Mouse (Mus musculus) limb, embryonic 11.5 days (tissue): ENCODE results near the gene Cracr2a. TPM values are rescaled to one million over a fixed set of nuclear protein-coding genes. Genes with fewer than 3 reads are reported as not detected.
A peak's percentile ranks its signal among the peaks of the same experiment; 100 is the strongest.

Source experiments
- ATAC-seq: fragments of 200-750 bp; cut with Nextera tagmentation; 2 replicates; pipeline ENCODE4 v1.8.0; 2017; ENCODE audit warnings: low read depth; ENCODE audit not compliant: insufficient number of reproducible peaks, low FRiP score, low TSS enrichment
- DNase-seq: peaks from one replicate; pipeline ENCODE4 v3.0.0-alpha.2; 2015; ENCODE audit warnings: low spot score
- H3K27ac ChIP-seq: fragments of 300-500 bp; sonication (generic); replicated peaks from 2 replicates; pipeline ENCODE4 v1.5.1; 2014; ENCODE audit warnings: low read depth, mild to moderate bottlenecking, low read length
- H3K27me3 ChIP-seq: fragments of 300-500 bp; sonication (generic); 2 replicates; pipeline ENCODE4 v1.6.1; 2014; ENCODE audit warnings: mild to moderate bottlenecking, low read length, mixed read lengths; ENCODE audit not compliant: control insufficient read depth, insufficient read depth
- H3K36me3 ChIP-seq: fragments of 300-500 bp; sonication (generic); 2 replicates; pipeline ENCODE4 v1.6.1; 2014; ENCODE audit warnings: mild to moderate bottlenecking, low read length, moderate library complexity, mixed read lengths; ENCODE audit not compliant: control insufficient read depth, insufficient read depth
- H3K4me1 ChIP-seq: fragments of 300-500 bp; sonication (generic); 2 replicates; pipeline ENCODE4 v1.6.1; 2014; ENCODE audit warnings: low read length, mixed read lengths; ENCODE audit not compliant: control insufficient read depth, insufficient read depth
- H3K4me2 ChIP-seq: fragments of 300-500 bp; sonication (generic); 2 replicates; pipeline ENCODE4 v1.6.1; 2014; ENCODE audit warnings: low read depth, mild to moderate bottlenecking, moderate library complexity; ENCODE audit not compliant: severe bottlenecking
- H3K4me3 ChIP-seq: fragments of 300-500 bp; sonication (generic); 2 replicates; pipeline ENCODE4 v1.5.1; 2014; ENCODE audit warnings: low read depth, low read length
- H3K9ac ChIP-seq: fragments of 300-500 bp; sonication (generic); 2 replicates; pipeline ENCODE4 v1.6.1; 2014; ENCODE audit warnings: mild to moderate bottlenecking, low read length
- H3K9me3 ChIP-seq: fragments of 300-500 bp; sonication (generic); 2 replicates; pipeline ENCODE4 v1.6.1; 2016; ENCODE audit warnings: low read length; ENCODE audit not compliant: control insufficient read depth
- WGBS: fragments of 180-500 bp; shearing (Covaris S2); extraction: QIAGEN DNeasy Blood & Tissue Kit; methylation state at CpG from one replicate; pipeline ENCODE4 v1.1.7; 2014; 5-methylcytosine and 5-hydroxymethylcytosine counted together
- polyA plus RNA-seq: library from polyadenylated mRNA; unstranded; fragments of >200 nt; fragmentation: Nextera tagmentation; extraction: Ambion mirVana; gene quantifications from 2 replicates; pipeline ENCODE4 v1.2.1, GENCODE M21; 2014

The Cracr2a gene
- polyA plus RNA-seq, 1 experiment from 2014 or later = 1.4 TPM

- Histone ChIP-seq H3K4me2 (no peak overlapping the region), H3K4me1 (no peaks in the 10 kb centered on the region), H3K27ac (no peak overlapping the region), H3K9me3 (no peaks in the 10 kb centered on the region), H3K36me3 (no peaks in the 10 kb centered on the region), H3K4me3 (no peak overlapping the region), H3K9ac (no peak overlapping the region), H3K27me3 (no peaks in the 10 kb centered on the region)
- WGBS = 76% methylated on average over 4 of the region's 4 CpGs
- DNase-seq (no peak), ATAC-seq (no peak)
Measured at GRCm38 (mm10) chr6:127593487-127593886, 32.3 kb downstream of the Cracr2a start.

- ATAC-seq (no peak), DNase-seq (no peak)
- H3K27ac ChIP-seq = no peak overlapping the region
- H3K27me3 ChIP-seq = no peaks in the 10 kb centered on the region
- no peaks in the 10 kb centered on the region for H3K36me3 ChIP-seq
- no peak overlapping the region for H3K4me3 ChIP-seq
- no peaks in the 10 kb centered on the region for H3K9me3 ChIP-seq
- H3K4me1 ChIP-seq = peaks cover 6% of the 10 kb centered on the region
- WGBS = 18% methylated on average over 6 of the region's 6 CpGs
- no peak overlapping the region for H3K4me2 ChIP-seq
- H3K9ac ChIP-seq = no peak overlapping the region
Measured at GRCm38 (mm10) chr6:127599280-127599679, 38.1 kb downstream of the Cracr2a start.

DNA sequence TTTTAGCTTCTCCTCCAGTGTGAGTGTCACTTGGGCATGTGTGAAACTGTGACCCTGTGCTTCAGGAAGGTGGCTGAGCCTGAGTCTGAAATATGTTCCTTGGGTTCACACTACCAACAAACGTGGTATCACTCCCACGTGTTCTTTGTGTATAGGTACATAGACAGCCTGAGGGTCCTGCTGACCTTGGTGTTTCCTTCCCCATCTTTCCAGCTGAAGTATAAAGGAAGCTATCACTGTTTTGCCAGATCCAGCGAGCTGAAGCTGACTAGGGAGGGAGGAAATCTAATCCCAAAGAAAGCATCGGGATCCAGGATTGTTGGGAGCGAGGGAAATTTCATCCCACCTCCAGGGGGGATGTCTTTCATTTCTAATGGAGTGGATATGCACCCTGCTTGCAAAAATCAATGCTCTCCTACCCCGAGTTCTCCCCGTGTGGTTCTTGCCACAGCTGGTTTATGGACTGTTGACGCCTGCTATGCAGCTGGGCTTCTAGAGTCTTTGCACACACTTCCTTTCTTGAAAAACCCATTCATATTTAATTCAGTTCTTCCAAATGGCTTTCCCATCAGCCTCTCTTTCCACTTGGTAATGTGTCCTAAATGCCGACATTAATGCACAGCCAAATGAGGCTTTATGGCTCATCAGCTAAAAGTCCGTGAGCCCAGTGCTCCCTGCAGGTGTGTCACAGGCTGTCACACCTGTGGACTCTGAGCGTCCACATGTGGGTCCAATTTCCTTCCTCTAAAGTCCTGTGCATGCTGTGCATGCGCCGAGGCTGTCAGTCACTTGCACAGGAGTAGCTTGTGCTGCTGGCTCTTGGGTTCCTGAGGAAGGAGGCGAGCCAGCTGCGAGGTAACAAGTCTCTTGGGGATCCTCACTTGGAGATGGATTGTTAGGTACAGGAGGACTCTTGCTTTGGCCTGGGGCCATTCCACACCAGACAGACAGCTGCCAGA, 44.2 kb downstream of the Cracr2a start:
- H3K4me2 ChIP-seq = no peak overlapping the region
- no peaks in the 10 kb centered on the region for H3K27me3 ChIP-seq
- H3K36me3 ChIP-seq = no peaks in the 10 kb centered on the region; the same call in 1 of the 2 replicates
- WGBS = 34% methylated on average over 15 of the region's 15 CpGs
- no peak overlapping the region for H3K4me3 ChIP-seq
- no peaks in the 10 kb centered on the region for H3K9me3 ChIP-seq
- no peak overlapping the region for H3K9ac ChIP-seq
- ATAC-seq (peak; percentile 92), DNase-seq (peak; percentile 71)
- peak overlapping the region; percentile 23; the same call in 1 of the 2 replicates for H3K27ac ChIP-seq
- H3K4me1 ChIP-seq = peaks cover 15% of the 10 kb centered on the region

GRCm38 (mm10) chr6:127609673-127610072, 48.5 kb downstream of the Cracr2a start:
- no peaks in the 10 kb centered on the region; the same call in 1 of the 2 replicates for H3K36me3 ChIP-seq
- H3K4me3 ChIP-seq = no peak overlapping the region
- H3K9ac ChIP-seq = no peak overlapping the region
- H3K9me3 ChIP-seq = no peaks in the 10 kb centered on the region
- DNase-seq = no peak
- no peaks in the 10 kb centered on the region for H3K27me3 ChIP-seq
- no peak overlapping the region for H3K27ac ChIP-seq
- H3K4me2 ChIP-seq = no peak overlapping the region
- peaks cover 18% of the 10 kb centered on the region for H3K4me1 ChIP-seq
- no peak for ATAC-seq

DNA sequence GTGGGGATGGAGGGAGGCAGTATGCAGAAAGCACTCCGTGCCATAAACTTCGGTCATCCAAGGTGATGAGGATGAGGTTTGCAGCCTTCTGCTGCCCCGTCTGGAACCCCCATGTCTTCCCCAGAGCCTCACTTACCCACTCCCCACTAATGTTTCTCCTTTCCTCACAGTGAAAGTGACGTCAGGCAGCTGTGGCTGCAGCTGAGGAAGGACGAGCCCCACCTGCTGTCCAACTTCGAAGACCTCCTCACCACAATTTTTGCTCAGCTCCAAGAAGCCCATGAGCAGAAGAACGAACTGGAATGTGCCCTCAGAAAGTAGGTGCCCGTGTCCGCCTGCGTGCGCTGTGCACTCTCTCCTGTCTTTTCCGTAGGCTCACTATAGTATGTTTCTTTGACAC, 50.1 kb downstream of the Cracr2a start:
- WGBS = 78% methylated on average over 12 of the region's 12 CpGs
- no peaks in the 10 kb centered on the region for H3K27me3 ChIP-seq
- no peak for DNase-seq

GRCm38 (mm10) chr6:127614083-127614984, 53.2 kb downstream of the Cracr2a start:
- Histone ChIP-seq H3K9ac (no peak overlapping the region), H3K4me2 (no peak overlapping the region), H3K9me3 (no peaks in the 10 kb centered on the region), H3K4me1 (peaks cover 9% of the 10 kb centered on the region; the same call in 1 of the 2 replicates), H3K4me3 (no peak overlapping the region), H3K36me3 (no peaks in the 10 kb centered on the region; the same call in 1 of the 2 replicates), H3K27ac (no peak overlapping the region), H3K27me3 (no peaks in the 10 kb centered on the region)
- DNase-seq = no peak
- ATAC-seq = no peak
- 52% methylated on average over 13 of the region's 13 CpGs for WGBS

More for the DNA sequence above, 50.1 kb downstream of the Cracr2a start:
- no peak overlapping the region for H3K4me2 ChIP-seq
- H3K4me1 ChIP-seq = peaks cover 6% of the 10 kb centered on the region
- no peak overlapping the region for H3K27ac ChIP-seq
- no peaks in the 10 kb centered on the region; the same call in 1 of the 2 replicates for H3K36me3 ChIP-seq
- no peaks in the 10 kb centered on the region for H3K9me3 ChIP-seq
- no peak overlapping the region for H3K9ac ChIP-seq
- ATAC-seq = no peak
- no peak overlapping the region for H3K4me3 ChIP-seq

DNA sequence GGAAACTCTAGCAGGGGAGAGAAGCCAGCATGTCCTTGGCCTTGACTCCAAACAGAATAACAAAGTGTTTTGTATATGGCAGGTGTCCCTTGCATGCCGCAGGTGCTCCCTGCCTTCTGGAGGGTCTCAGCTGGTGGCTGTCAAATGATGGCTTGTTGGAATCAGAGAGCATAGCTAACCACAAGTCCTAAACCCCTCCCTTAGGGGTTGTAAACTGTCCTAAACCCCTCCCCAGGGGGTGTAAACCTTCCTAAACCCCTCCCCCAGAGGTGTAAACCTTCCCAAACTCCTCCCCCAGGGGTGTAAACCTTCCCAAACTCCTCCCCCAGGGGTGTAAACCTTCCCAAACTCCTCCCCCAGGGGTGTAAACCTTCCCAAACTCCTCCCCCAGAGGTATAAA, 55.5 kb downstream of the Cracr2a start:
- H3K4me3 ChIP-seq = no peak overlapping the region
- no peaks in the 10 kb centered on the region for H3K27me3 ChIP-seq
- no peak overlapping the region for H3K4me2 ChIP-seq
- DNase-seq = no peak
- no peaks in the 10 kb centered on the region for H3K9me3 ChIP-seq
- H3K27ac ChIP-seq = no peak overlapping the region
- WGBS = 96% methylated on average over 1 of the region's 1 CpGs
- H3K4me1 ChIP-seq = peaks cover 9% of the 10 kb centered on the region; the same call in 1 of the 2 replicates
- H3K9ac ChIP-seq = no peak overlapping the region
- no peak for ATAC-seq
- no peaks in the 10 kb centered on the region for H3K36me3 ChIP-seq
